Mouse (Mus musculus) skeletal muscle tissue, adult 2 months (tissue): ENCODE measurements at regions not wholly inside any gene's neighbourhood (a gene's known extent, or its start where the extent isn't known, plus 50 kb on each side); places are given as distances from the start of the nearest gene placed in this dataset.

ENCODE experiments used
- DNase-seq: peaks from one replicate; pipeline ENCODE4 v3.0.0-alpha.2; 2012; ENCODE audit warnings: low read depth, low spot score

- DNase-seq: no peak
Measured at GRCm38 (mm10) chr12:31130434-31130833, 56.8 kb downstream of the Fam110c start.

GRCm38 (mm10) chr12:31134465-31134992 is 60.9 kb downstream of the Fam110c start:
- DNase-seq: no peak

DNA sequence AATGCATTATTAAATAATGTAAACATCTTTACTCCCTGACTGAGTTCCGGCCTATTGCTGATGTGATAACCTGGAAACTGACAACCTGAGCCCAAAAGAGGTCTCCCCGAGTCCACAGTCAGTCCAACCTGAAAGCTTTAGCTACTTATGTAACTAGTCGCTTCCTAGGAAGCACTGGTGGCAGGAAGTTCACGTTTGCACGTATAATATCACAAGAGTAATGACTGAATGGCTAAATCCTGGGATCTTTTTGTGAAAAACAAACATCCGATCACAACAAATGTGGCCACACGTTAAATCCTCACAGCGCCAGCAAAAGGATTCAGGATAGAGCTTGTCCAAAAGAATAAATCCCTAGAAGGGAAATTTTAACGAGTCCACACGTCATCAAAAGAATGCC is 62.7 kb downstream of the Fam110c start:
- DNase-seq: no peak

DNA sequence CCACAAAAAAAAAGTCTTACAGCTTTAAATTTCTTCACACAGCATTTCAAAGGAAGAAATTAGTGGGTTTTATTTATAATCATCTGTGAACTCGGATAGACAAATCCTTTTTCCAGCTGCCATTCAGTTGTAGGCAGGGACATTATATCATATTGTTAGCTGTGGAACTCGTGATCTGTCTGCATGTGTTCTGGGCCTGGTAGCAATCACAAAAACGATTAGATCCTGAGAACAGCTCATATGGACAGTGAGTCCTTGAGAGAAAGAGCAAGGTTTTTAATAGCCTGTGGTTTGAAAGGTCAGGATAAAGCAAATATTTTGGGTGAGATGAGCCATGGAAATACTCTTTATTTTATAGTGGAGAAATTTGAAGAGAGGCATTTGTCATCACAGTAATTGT is 63.2 kb downstream of the Fam110c start:
- no peak for DNase-seq

- DNase-seq: no peak
Measured at GRCm38 (mm10) chr12:31137431-31137830, 63.8 kb downstream of the Fam110c start.

DNA sequence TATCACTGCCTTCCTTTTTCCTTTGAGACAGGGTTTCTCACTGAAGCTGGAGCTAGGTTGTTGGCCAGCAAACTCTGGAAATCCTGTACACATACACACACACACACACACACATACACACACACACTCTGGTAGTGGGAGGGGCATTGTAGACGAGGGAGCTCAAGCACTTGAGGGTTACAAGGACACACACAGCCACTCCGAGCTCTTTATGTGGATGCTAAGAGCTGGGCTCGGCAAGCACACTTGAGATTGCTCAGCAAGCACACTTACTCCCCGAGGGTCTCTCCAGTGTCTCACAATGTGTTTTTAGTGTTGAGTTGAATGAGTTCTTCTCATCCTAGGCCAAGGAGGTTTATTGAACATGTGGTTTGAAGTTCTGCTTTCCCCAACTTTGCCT is 66.2 kb downstream of the Fam110c start:
- DNase-seq: no peak

- DNase-seq: no peak
Measured at GRCm38 (mm10) chr12:31143266-31143665, 69.6 kb downstream of the Fam110c start.

DNA sequence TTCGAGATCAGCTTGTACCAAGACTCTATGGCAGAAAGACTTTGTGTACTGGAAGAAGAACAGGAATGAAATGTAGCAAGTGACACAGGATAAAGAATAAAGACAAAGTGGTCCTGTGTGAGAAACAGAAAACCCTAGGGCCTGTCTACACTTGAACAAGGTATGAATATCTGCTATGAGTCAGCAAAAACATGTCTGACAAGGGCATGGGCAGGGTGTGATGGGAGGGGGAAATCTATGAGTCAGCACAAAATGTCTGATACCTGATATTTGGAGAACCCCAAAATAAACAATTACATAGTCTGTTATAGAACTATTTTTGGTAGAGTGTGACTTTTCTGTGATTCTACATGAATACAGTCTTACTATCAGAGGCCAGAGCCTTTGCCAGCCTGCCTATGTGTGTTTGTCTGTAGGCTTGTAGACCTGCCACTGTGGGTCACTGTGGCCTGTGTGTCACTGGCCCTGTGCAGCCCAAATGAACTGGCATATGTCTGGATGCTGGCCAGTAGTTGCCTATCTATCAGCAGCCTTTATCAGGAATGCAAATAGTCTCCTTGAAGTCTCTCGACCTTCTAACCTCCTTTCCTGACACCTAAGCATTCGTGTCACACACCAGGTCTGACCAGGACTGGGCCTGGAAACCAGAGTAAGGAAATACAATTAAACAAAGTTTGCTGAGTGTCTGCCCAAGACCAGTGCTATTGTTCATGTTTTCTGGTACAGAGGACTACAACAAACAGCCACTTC is 71.5 kb downstream of the Fam110c start:
- DNase-seq: no peak

DNA sequence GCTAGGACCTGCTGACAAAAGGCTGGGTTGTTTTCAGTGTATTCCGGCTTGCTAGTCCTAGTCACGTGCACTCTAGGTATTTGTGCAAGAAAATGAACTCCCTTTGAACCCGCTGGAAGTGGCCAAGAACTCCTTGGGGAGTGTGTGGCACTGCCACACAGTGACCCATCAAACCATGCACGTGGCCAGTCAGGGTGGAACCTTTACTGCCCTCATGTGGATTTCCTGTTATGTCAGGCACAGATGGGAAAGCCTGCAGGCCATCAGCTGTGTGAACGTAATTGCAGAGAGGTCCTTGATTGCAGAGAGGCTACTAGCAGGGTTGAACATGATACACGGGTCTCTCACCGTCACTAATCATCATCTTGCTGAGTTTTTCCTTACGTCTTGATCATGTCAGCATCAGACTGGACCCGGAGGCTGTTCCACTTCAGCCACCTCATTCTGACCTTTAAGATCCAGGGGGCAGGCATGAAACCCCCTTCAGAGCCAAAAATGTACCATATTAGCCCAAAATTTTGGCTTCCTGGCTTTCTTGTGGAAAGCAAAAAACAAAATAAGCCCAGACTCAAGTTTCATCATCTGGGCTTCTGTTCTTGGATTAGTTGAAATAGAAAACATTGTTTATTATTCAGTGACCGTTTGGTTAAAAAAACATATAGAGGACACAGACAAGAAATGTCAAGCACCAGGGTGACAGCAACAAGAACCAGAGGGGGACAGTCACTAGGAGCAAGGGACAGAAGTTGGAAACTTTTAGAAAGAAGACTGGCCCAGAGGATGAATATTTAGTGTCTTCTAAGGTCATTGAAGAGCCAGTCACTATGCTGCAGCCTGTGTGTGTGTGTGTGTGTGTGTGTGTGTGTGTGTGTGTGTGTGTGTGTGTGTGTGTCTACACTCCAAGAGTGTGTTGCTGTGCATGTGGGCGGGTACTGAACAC is 75.0 kb downstream of the Fam110c start:
- no peak for DNase-seq

- no peak for DNase-seq
Measured at GRCm38 (mm10) chr12:31153720-31154119, 80.1 kb downstream of the Fam110c start.

DNA sequence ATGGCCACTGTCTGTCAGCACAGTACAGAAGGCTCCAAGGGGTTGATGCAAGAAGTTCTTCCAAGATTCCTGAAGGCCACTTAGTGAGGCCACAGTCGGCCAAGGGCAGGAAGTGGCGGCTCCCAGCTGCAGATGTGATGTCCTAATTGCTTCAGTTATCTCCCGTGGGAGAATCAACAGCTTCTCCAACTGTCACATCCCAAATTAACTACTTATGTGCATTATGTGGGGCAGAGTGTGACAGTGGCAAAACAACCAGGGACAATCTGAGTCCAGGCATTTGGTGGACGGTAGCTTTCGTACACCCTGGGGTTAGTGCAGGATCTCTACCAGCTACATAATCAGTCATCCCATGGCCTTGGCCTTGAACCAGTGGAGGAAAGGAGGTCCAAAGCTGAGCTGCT is 80.9 kb downstream of the Fam110c start:
- DNase-seq: peak; percentile 56

- no peak for DNase-seq
Measured at GRCm38 (mm10) chr12:31156154-31156720, 82.6 kb downstream of the Fam110c start.

GRCm38 (mm10) chr12:31157453-31157852 is 83.1 kb upstream of the Gm6993 start:
- no peak for DNase-seq

DNA sequence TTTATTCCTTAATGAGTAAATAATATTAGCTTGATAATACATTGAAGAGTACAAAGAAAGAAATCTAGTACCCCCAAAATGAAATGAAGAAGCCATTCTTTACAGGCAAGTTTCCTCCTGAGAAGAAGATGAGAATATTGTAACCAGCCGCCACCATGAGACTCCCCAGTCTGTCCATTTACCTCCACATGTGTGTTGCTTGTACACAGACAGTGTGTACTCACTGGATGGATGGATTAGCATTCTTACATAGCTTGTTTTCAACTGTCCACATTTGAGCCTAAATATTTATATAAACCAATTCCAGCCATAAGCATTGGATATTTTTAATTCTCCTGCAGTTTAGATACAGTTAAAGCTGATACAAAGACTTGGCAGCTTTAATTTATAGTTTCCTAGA is 82.7 kb upstream of the Gm6993 start:
- DNase-seq: no peak

DNA sequence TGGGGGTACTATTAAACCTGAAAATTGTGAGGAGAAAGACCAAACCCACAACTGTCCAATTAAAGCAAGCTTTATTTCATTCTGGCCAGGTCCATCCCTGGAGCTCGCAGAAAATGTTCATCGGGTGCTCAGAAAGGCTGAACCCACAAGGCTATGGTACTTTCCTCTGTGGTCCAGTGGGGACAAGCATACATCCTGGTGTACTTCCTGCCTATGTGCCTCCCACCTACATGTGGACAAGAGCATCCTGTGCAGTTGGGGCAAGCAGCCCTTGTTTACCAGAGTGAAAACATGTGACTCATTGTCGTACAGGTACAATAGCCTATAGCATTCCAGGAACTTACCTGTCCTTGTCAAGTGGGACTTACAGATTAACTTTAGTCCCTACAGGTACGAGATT is 81.7 kb upstream of the Gm6993 start:
- no peak for DNase-seq

DNA sequence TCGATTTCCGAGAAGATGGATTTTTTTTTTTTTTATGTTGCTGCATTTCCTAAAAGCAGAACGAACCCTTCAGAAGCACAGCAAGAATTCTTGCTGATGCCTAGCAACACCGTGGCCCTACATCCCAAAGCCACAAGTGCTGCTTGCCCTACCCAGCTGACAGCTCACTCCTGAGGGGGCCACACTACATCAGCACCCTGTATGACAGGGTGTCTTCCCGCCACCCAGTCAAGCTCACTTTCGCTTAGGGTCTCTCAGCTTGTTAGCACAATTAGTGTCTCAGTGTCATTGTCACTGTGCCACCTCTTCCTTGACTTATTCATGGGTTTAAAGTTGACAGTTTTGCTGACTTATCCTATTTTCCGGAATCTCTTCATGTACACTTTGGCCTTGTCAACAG is 81.2 kb upstream of the Gm6993 start:
- no peak for DNase-seq

DNA sequence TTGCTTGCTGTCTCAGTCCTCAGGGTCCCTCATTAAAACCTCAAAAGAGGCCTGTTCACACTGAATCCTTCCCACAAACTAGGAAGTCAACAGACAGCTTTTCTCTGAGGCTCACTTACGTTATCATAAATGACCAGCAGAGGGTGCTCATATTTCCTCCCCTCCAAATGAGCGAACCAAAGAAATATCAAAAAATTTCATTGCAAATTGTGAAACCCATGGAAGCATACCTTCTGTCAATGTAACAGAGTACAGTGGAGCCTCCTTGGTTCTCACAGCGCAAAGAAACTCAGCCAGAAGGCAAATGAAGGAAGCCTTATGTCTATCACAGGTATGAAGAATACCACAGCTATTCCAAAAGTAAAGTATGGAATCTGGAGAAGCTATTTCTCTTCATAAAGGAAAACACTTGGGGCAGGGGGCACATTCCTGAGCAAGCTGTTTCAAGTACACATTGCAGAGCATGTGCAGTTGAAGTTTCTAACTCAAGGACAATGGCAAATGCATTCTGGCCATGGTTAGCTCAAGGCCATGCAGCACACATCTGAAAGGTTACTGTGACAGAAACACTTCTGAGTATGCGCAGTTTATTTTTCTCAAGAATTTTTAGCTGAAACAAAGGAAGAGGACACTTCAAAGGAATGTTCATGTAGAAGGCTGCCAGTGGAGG is 72.2 kb upstream of the Gm6993 start:
- DNase-seq: no peak

GRCm38 (mm10) chr12:31170111-31170510 is 70.5 kb upstream of the Gm6993 start:
- DNase-seq: no peak

DNA sequence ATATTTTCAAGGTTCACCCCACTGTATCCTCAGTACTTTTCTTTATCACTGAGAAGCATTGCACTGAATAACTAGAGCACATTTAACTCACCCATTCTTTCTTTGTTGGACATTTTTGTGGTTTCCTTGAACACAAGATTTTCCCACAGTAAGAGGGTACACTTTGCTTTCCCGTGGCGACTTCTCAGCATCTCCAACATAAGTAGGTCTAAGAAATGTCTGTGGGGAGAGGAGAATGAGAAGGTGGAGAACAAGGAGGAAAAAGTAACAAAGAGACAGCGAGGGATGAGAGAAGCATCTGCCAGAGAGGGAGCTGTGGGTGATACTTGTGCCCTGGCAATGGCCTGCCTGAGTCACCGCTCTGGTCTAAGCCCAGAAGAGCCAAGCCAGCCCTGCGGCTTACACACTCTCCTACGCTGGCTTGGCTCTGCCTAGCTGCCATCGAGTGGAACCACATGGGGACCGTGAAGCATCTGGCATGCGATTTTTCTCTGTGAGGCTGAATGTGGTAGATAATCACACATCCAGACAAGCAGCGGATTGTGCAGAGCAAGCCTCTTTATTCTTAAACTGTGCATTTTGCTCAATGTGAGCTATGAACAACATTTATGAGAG is 69.9 kb upstream of the Gm6993 start:
- DNase-seq: no peak

DNA sequence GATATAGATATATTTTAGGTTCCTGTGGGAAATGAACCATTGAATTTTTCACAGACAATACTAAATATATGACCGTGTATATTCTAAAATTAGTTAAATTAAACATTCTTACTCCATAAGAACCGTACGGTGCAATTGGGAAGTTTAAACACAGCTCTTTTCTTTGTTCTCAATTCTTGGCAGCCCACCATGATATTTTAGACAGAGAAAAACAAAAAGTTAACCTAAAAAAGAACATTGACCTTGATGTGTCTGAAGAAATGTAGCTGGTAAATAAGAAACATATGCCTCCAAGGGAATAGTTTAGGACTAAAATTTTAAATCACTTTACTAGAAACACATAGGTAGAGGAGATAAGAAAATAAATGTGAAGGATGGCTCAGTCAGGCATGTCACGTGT is 68.6 kb upstream of the Gm6993 start:
- no peak for DNase-seq
